Mouse (Mus musculus): Measurements from ENCODE around the gene Ssh1.

DNA sequence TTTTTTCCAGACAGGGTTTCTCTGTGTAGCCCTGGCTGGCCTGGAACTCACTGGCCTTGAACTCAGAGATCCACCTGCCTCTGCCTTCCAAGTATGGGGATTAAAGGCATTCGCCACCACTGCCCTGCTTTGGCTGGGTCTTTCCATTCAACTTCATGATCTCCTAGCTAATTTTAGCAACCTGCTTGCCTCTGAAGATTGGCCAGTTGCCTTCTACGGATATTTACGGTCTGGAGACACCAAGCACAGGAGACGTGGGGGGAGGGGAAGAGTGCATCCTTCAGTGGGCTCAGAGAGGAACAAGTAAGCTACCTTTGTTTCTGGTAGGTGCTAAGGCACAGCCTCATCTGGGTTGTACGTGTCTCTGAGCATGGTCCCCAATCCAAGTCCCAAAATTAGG, 38.4 kb downstream of the Ssh1 start:
- TF ChIP-seq CTCF (IDR thresholded peaks at IDR 0.05; ENCODE audit: low read depth) (no peak), EP300 (IDR thresholded peaks at IDR 0.05; ENCODE audit: low read depth) (no peak)
